Mouse (Mus musculus) kidney, adult 10 weeks (tissue): ENCODE results near the gene Kcnk10. TPM values are rescaled to one million over a fixed set of nuclear protein-coding genes. Genes with fewer than 3 reads are reported as not detected.

ENCODE experiments used
- polyA plus RNA-seq: library from polyadenylated mRNA; stranded (reverse); fragments of 350-450 nt; fragmentation: Illumina TruSeq; extraction: RNeasy Lipid Tissue Mini Kit (QIAGEN cat#74804); gene quantifications from one replicate; pipeline ENCODE4 v1.2.3, GENCODE M21; 2014; ENCODE audit warnings: low read depth, low replicate concordance

Kcnk10 gene
- polyA plus RNA-seq: not detected

DNA sequence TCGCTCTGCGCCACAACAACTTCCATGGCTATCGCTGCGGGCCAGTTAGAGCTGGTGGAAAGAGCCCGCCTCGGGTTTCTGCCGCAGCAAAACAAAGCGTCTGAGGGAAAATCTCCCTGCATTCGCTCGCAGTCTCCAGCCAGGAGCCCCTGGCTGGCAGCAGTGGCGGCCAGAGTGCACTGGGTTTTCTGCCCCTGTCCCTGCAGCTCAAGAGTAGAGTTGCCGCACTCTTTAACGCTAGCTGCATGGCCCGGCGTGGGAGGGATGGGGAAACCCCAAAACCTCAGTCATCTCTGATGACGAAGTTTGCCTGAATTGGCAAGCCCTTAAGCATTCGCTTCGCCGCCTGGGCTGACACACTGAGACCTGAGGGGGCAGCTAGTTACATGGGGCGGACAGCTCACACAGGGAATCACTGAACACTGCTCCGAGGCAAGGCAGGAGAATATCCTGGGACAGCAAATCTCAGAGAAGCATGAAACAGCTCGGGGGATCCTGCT lies at the start of gene Kcnk10:
Gene Kcnk10, minus strand, starts transcription at position 450 of the 500 bp plus-strand sequence.

DNA sequence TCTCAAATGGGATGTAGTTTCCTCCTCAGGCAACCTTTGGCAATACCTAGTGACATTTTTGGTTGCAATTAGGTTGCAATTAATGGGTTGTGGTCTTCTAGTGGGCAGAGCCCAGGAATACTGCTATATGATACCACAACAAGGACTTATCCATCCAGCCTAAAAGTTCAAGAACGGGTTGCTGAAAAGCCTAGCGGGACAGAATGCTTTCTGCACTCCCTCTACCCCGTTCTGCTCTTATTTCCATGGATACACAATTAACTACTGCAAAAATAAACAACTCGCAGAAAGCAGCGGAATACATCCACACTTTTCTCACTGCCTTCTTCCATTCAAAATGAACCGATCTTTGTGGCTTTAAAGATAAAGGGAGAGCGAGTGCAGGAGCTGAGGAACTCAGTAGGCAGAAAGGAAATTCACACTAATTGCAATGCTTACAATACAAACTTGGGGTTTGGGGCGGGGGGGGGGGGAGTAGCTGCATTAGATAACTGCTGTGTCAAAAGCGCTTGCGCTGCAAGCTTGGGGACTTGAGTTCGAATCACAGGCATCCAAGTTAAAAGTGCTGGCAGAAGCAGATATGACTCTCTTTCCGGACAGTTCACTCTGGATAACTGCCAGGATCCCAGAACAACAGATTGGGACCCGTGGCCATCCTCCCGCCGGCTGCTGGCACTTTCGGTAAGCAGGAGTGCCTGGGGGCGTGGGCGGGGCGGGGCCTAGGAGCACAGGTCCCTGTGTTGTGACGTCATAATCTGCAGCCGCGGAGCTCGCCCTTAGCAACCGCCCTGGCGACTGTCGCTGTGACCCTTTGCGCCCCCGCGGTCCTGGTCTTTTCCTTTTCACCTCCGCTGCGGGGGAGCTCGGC lies 49.5 kb upstream of the Kcnk10 start, which contains the start of gene Spata7:
Gene Spata7, plus strand, starts transcription at position 766 of the 868 bp plus-strand sequence.

Other genes with a start within 250 kb of the Kcnk10 start
- gene Spata7, start 49.8 kb upstream of the Kcnk10 start, polyA plus RNA-seq: 12.0 TPM
- gene Ptpn21, start 159.1 kb upstream of the Kcnk10 start, polyA plus RNA-seq: 16.2 TPM
- gene Zc3h14, start 168.7 kb upstream of the Kcnk10 start, polyA plus RNA-seq: 228 TPM